Mouse (Mus musculus): ENCODE measurements around the gene Fbxo46.
"Not testable (repeated sequence)": the region's sequence is repeated elsewhere in the genome, so short reads cannot be mapped to it uniquely, and the experiment has no call there.

The Fbxo46 gene

DNA sequence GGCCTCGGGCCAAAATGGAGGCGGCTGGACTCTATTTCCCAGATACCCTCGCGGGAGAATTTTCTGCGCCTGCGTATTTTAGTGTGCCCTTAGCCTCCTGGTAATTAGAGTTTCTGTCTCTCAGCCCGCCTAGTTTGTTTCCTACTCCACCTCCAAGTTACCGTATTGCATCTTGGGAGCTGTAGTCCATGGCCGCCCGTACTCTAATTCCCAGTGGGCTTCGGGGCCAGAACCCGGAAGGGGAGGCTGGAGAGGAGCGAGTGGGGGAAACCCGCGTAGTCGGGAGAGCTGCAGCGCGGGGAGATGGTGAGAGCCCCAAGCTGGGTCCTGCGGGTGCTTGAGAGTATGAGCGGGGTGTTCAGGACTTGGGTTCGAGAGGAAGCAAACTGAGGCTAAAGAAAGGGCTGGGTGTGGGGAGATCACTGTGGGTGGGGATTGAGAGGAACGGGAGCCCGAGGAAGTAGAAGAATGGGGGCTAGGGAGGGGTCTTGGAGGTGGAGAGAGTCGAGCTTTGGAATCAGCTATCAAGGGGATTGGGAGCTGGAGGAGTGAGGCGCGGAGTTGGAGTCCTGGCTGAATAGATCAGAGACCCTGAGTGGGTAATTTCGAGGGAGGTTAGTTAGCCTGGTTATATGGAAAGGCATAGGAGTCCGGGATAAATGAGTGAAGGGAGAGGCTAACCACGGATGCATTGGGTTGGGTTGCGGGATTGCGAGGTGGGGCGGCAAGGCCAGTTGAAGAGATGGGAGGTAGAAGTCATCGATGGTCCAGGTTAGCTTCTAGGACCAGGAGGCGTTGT lies at the start of gene Fbxo46:
Gene Fbxo46, plus strand, starts transcription at position 229 of the 799 bp plus-strand sequence.
- DNase-seq (ENCODE audit: low read depth, low spot score) = peak; percentile 98

DNA sequence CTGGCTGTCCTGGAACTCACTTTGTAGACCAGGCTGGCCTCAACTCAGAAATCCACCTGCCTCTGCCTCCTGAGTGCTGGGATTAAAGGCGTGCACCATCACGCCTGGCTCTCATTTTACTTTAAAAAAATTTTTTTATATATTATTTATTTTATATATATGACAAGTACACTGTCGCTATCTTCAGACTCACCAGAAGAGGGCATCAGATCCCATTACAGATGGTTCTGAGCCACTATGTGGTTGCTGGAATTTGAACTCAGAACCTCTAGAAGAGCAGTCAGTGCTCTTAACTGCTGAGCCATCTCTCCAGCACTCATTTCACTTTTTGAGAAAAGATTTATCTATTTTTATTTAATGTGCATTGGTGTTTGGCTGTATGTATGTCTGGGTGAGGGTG lies 48.6 kb upstream of the Fbxo46 start:
- DNase-seq (ENCODE audit: low read depth, low spot score) = not testable (repeated sequence)

DNA sequence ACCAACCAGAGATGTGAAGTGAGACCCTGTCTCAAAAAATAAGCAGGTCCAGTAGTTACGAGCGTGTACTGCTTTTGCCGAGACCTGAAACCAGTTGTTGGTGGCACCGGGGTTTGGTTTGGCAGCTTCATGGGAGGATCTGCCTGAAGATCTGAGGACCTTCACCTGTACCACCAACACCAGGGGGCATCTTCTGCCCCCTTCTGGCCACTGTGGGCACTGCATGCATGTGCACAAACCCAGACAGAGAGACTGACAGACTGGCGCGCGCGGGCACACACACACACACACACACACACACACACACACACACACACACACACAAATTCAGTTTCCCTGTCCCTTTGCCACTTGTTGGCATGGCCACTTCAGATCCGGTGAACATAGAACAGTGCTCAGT lies 46.2 kb upstream of the Fbxo46 start:
- DNase-seq (ENCODE audit: low read depth, low spot score) = no peak

DNA sequence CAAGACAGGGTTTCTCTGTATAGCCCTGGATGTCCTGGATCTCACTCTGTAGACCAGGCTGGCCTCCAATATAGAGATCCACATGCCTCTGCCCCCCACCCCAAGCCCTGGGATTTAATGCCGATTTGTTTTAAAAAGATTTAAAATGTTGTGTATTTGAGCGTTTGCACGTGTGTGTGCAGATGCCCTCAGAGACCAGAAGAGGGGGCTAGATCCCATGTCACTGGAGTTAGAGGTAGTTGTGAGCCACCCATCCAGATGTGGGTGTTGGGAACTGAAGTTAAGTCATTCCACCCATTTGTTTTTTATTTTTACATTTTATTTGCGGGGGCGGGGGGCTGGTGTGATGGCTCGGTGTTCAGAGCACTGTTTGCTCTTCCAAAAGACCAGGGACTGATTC lies 45.2 kb upstream of the Fbxo46 start:
- no peak for DNase-seq (ENCODE audit: low read depth, low spot score)

DNA sequence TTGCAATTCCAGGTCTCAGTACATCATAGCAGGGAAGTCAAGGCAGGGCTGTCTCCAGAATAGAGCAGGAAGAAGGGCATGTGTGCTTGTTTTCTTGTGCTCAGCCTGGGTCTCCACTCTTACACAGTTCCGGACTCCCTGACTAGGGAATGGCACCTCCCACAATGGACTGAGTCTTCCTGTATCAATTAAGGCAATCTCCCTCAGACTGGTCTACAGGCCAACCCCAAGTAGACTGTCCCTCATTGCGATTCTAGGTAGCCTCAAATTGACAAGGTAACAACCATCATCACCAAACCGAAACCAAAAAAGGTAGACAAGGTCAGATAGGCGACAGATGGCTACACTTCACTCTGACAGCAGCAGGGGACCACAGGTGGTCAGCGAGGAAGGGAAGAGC lies 44.4 kb upstream of the Fbxo46 start:
- DNase-seq (ENCODE audit: low read depth, low spot score) = no peak

DNA sequence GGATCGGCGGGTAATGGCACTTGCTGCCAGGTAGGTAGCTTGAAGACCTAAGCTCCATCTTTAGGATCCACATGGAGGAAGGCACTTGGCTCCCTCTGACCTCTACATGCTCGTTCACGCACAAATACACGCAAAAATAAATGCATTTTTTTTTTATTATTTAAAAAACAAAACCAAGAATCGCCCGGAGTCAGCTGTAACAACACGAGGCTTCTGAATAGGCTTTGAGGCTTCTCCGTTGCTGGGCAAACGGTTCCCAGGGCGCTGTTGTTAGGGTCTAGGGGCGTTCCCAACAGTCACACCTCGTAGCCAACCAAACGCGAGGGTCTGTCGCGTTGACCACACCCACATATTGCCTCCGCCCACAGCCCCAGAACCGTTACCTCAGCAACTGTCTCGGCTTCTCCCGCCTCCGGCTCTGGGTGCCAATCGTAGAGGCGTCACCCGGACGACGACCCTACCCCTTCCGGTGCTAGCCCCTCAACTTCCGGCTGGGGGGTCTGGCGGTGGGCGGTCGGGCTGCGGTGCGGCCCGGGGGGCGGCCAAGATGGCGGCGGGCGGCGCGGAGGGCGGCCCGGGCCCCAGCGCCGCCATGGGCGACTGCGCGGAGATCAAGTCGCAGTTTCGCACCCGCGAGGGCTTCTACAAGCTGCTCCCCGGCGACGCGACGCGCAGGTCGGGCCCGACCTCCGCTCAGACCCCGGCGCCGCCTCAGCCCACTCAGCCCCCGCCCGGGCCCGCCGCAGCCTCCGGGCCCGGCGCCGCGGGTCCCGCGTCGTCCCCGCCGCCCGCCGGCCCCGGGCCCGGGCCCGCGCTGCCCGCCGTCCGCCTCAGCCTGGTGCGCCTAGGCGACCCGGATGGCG lies 43.7 kb upstream of the Fbxo46 start, which contains the start of gene Dmwd:
Gene Dmwd, plus strand, starts transcription at position 505 of the 863 bp plus-strand sequence.
- DNase-seq (ENCODE audit: low read depth, low spot score) = peak; percentile 96

DNA sequence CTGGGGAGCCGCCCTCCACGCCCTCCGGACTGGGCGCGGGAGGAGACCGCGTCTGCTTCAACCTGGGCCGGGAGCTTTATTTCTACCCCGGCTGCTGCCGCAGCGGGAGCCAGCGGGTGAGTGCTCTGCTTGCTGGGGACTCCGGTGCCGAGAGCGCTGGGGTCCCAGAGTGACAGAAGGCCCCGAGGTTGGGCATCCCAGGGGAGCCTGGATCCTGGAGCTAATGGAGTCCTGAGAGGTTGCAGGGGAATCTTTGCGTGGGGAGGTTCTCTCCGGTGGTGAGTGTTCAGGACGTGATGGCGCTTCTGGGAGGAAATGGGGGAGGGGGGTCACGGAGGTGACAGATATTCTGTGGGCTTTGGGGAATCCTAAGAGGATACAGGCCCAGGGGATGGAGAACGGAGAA lies 43.1 kb upstream of the Fbxo46 start:
- no peak for DNase-seq (ENCODE audit: low read depth, low spot score)

DNA sequence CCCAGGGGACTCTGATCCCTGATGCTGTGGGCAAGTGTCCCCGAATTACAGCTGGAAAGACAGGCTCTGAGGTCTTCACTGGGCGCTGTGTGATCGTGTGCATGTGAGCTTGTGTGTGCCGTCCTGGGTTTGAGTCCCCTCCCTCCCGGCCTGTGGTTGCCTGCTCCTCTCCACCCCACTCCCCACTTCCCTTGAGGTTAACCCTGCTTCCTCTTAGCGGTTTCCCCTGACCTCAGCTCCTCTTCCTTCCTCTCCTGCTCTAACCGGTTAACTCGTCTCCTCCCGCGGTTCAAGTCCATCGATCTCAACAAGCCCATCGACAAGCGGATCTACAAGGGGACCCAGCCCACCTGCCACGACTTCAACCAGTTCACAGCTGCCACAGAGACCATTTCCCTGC lies 41.9 kb upstream of the Fbxo46 start:
- no peak for DNase-seq (ENCODE audit: low read depth, low spot score)

DNA sequence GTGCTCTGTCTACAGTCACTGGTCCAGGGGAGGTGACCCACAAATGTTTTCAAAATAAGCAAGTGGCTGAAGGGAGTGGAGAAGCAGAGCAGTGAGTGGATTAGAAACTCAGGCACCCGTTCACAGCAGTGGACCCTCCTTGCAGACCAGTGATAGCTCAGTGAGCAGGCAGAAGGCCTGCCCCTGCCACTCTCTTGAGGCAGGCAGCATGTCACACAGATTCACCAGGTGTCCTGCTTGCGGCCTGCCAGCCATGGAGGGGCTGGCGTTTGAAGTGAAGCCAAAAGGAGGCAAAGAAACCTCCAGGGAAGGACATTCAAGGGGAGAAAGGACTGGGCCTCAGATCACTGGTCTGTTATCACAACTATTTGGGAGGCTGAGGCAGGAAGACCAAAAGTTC lies 40.9 kb upstream of the Fbxo46 start:
- no peak for DNase-seq (ENCODE audit: low read depth, low spot score)

DNA sequence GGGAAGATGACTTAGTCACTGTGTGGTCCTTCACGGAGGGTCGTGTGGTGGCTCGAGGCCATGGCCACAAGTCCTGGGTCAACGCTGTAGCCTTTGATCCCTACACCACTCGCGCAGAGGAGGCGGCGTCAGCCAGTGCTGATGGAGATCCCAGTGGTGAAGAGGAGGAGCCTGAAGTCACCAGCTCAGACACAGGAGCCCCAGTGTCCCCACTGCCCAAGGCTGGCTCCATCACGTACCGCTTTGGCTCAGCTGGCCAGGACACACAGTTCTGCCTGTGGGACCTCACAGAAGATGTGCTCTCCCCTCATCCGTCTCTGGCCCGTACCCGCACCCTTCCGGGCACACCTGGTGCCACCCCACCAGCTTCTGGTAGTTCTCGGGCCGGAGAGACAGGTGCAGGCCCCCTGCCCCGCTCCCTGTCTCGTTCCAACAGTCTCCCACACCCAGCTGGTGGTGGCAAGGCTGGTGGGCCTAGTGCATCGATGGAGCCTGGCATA lies 39.2 kb upstream of the Fbxo46 start:
- DNase-seq (ENCODE audit: low read depth, low spot score) = no peak

DNA sequence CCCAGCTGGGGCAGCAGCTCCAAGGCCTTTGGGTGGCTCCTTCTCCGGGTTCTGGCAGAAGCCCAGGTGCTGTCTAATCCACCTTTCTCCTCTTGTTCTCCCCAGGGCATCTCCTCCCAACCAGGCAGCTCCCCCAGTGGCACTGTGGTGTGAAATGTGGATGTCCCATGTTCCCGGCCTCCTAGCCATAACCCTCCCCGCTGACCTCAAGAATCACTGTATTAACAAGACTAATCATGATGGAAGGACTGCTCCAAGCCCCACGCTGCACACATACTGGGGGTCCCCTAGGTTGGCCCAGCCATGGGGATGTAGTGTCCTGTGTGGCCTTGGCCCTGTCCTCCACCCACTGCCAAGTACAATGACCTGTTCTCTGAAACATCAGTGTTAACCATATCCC lies 37.5 kb upstream of the Fbxo46 start:
- no peak for DNase-seq (ENCODE audit: low read depth, low spot score)

DNA sequence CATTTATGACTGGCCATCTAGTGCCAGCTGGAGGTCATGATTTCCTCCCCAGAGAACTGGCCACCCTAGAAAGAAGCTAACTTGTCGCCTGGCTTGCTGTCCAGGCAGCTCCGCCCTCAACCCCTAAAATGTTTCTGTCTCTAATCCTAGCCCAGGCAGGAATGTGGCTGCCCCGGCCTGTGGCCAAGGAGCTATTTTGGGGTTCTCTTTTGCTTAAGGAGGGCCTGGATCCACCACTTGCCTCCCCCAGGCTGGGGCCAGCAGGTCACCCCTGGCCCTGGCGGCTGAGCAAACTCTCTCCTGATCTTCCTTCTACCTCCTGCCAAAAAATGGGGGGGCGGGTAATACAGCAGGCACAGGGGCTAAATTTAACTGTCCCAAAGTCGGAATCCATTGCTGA lies 36.6 kb upstream of the Fbxo46 start:
- peak; percentile 12 for DNase-seq (ENCODE audit: low read depth, low spot score)

DNA sequence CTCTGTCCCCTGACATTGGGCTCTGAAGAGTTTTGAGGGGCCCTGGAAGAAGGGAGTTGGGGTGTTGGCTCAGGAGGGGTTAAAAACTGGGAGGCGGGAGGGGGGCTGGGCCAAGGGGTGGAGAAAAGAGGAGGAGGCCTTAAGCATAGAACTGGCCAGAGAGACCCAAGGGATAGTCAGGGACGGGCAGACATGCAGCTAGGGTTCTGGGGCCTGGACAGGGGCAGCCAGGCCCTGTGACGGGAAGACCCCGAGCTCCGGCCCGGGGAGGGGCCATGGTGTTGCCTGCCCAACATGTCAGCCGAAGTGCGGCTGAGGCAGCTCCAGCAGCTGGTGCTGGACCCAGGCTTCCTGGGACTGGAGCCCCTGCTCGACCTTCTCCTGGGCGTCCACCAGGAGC lies 36.0 kb upstream of the Fbxo46 start, which contains the start of gene Dmpk:
Gene Dmpk, plus strand, starts transcription at position 149 of the 400 bp plus-strand sequence.
- no peak for DNase-seq (ENCODE audit: low read depth, low spot score)

DNA sequence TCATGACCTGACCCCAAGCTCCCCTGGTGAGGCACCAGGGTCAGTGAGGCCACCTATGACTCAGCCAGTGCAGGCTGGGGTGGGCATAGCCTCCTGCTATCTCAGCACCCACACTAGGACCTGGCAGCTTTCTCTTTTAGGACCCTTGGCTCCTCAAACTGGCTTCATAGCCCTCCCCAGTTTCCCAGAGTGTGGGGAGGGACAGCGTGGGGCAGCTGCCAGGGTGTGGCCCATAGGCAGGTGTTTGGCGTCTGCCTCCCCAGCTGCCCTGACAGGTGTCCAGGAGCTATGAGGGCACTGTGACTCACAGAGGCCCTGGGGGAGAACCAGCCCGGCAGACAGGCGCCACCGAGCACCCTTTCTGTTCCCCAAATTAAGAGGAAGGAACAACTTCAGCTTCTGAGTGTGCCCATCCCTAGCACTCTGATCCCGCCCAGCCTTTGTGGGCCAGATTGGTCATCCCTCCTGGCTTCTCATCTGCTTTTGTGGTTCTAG lies 35.3 kb upstream of the Fbxo46 start:
- DNase-seq (ENCODE audit: low read depth, low spot score) = peak; percentile 53

DNA sequence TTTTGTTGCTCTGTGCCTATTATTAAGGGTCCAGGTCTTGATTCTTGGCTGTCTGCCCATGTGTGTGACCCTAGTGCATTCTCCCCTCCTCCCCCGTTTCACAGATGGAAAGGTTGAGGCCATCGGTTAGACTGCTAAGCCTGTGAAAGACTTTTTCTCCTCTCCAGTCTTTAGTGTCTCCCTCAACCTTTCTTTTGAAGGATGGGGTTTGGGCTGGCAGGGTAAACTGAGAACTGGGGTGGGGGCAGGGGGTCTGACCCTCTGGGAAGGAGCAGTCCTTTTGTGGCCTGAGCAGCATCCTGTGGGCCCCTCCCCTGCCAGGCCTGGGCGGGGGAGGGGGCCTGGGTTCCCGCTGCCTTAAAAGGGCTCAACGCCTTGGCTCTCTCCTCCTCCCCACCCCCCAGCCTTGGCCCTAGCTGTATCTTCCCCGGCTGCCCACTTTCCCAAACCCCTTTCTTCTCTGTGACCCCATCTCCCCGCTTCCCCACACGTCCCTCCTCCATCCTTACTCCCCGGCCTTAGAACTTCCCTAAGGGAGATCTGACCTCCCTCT lies 34.7 kb upstream of the Fbxo46 start:
- DNase-seq (ENCODE audit: low read depth, low spot score) = no peak

DNA sequence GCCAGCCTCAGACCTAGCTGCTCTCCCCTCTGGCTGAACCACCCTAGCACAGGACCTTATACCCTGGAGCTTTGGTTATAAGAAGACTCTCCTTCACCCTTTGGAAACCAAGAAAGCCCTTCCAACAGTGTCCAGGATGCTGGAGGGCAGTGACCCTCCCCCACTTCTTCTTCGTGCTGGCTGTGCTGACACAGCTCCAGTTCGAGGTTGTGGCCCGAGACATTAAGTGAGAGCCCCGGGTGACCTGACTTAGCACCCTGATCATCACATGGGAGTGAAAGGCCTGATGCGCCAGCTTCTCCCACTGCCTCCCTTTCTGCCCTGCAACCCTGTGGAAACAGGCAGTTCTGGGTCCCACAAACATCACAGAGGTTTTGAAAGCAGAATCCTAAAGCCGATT lies 34.2 kb upstream of the Fbxo46 start:
- DNase-seq (ENCODE audit: low read depth, low spot score) = no peak

DNA sequence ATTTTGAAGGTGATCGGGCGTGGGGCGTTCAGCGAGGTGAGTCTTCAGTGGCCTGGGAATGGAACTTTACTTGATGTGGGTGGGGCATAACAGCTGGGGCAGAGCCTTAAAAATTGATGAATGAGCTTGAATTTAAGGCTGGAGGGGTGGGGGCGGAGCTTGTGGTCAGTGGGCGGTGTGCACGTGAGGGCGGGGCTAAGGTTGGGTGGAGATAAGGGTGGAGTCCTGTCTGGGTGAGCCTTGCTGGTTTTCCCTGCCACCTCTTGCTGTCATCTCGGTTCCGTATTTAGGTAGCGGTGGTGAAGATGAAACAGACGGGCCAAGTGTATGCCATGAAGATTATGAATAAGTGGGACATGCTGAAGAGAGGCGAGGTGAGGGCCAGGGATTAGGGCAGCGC lies 33.6 kb upstream of the Fbxo46 start:
- DNase-seq (ENCODE audit: low read depth, low spot score) = peak; percentile 51

DNA sequence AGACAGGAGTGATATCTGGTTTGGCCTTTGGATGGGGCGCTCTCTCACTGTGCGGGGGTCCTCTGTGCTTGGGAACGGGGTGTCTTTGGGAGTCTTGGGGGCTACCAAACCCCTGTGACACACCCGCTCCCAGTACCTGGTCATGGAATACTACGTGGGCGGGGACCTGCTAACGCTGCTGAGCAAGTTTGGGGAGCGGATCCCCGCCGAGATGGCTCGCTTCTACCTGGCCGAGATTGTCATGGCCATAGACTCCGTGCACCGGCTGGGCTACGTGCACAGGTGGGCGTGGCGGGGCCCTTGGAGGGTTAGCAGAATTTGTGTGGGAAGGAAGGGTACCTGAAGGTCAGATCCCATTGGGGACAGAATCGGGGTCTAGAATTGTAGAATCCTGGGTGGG lies 32.9 kb upstream of the Fbxo46 start:
- DNase-seq (ENCODE audit: low read depth, low spot score) = no peak

DNA sequence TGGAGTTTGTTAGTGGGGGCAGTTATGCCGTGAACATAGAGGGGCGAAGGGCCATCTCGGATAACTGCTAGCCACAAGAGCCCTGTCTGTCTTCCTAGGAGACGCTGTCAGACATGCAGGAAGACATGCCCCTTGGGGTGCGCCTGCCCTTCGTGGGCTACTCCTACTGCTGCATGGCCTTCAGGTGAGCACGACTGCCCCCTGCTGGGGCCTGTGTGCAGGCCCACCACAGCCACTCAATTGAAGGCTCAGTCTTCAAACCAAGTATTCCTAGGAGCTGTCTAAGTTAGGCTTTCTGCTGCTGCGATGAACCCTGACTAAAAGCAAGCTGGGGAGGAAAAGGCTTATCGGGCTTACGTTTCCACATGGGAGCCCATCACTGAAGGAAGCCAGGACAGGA lies 30.8 kb upstream of the Fbxo46 start:
- peak; percentile 59 for DNase-seq (ENCODE audit: low read depth, low spot score)

DNA sequence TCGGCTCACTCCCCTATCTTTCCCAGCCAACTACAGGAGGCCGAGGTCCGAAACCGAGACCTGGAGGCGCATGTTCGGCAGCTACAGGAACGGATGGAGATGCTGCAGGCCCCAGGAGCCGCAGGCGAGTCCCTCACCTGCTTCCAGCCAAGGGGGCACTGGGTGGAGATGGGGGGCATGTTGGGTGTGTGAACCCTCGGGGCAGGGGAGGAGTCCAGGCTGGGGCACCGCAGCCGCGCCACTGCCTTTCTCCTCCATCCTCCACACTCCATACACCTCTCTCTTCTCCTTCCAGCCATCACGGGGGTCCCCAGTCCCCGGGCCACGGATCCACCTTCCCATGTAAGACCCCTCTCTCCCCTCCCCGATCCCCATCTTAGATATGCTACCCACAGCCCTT lies 27.7 kb upstream of the Fbxo46 start:
- no peak for DNase-seq (ENCODE audit: low read depth, low spot score)

DNA sequence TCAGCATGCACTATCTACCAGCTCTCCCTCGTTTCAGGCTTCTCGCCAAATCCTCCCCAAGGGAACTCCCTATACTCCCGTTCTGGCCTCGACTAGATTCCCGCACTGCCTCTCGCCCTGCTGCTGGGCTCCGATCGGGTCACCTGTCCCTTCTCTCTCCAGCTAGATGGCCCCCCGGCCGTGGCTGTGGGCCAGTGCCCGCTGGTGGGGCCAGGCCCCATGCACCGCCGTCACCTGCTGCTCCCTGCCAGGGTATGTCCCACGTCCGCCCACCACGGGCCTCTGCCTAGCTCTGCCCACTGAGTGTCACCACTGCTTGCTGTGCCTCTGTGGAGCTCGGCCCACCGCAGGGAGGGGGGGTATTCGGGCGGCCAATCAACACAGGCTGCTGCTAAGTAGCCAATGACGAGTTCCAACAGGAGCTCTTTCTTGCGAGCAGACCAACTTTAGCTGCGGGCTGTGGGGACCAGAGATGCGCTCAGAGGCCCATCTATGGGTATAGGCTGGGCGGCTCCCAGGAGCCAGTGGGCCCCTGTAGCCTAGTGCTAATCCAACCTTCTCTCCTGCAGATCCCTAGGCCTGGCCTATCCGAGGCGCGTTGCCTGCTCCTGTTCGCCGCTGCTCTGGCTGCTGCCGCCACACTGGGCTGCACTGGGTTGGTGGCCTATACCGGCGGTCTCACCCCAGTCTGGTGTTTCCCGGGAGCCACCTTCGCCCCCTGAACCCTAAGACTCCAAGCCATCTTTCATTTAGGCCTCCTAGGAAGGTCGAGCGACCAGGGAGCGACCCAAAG lies 27.1 kb upstream of the Fbxo46 start:
- no peak for DNase-seq (ENCODE audit: low read depth, low spot score)

Measured in 3T3-L1 (cell line).